Mouse (Mus musculus) olfactory bulb, adult 2 months (tissue): ENCODE measurements at regions not wholly inside any gene's neighbourhood (a gene's known extent, or its start where the extent isn't known, plus 50 kb on each side); places are given as distances from the start of the nearest gene placed in this dataset.

ENCODE experiments used
- H3K27ac ChIP-seq: fragments of 200-500 bp; 2 replicates; pipeline ENCODE4 v1.5.1; 2012; ENCODE audit warnings: low read depth, low read length; ENCODE audit not compliant: insufficient read depth
- H3K4me1 ChIP-seq: fragments of 200-500 bp; 2 replicates; pipeline ENCODE4 v1.6.1; 2012; ENCODE audit warnings: low read length; ENCODE audit not compliant: control insufficient read depth, insufficient read depth
- H3K4me3 ChIP-seq: fragments of 200-500 bp; 2 replicates; pipeline ENCODE4 v1.5.1; 2012; ENCODE audit warnings: mild to moderate bottlenecking, low read depth, low read length, moderate library complexity; ENCODE audit not compliant: insufficient read depth
- CTCF ChIP-seq: fragments of 200-500 bp; IDR thresholded peaks from 2 replicates; pipeline ENCODE4 v1.5.1; 2012; ENCODE audit warnings: low read depth, mild to moderate bottlenecking, low read length, moderate library complexity; ENCODE audit not compliant: insufficient read depth
- POLR2A ChIP-seq: fragments of 200-500 bp; IDR thresholded peaks from 2 replicates; pipeline ENCODE4 v1.6.1; 2012; ENCODE audit warnings: mild to moderate bottlenecking, low read depth, low read length, moderate library complexity; ENCODE audit not compliant: insufficient read depth
- WGBS: fragments of 180-500 bp; shearing (Covaris S2); methylation state at CpG from one replicate; pipeline ENCODE4 v1.1.7; 2018; 5-methylcytosine and 5-hydroxymethylcytosine counted together

GRCm38 (mm10) chr6:93623541-93623940 is 660.2 kb downstream of the Magi1 start:
- Histone ChIP-seq H3K4me3 (no peak overlapping the region), H3K4me1 (no peaks in the 10 kb centered on the region), H3K27ac (no peak overlapping the region)
- WGBS = 84% methylated on average over 5 of the region's 5 CpGs
- TF ChIP-seq CTCF (no peak), POLR2A (no peak)

GRCm38 (mm10) chr6:93616926-93617325 is 666.8 kb downstream of the Magi1 start:
- no peak for TF ChIP-seq POLR2A
- TF ChIP-seq CTCF = no peak
- no peaks in the 10 kb centered on the region for H3K4me1 ChIP-seq
- no peak overlapping the region for H3K27ac ChIP-seq
- H3K4me3 ChIP-seq = no peak overlapping the region

GRCm38 (mm10) chr6:93600376-93600775 is 657.1 kb upstream of the Adamts9 start:
- no peak overlapping the region for H3K27ac ChIP-seq
- H3K4me3 ChIP-seq = no peak overlapping the region
- 98% methylated on average over 2 of the region's 2 CpGs for WGBS
- no peak for TF ChIP-seq CTCF
- H3K4me1 ChIP-seq = no peaks in the 10 kb centered on the region

DNA sequence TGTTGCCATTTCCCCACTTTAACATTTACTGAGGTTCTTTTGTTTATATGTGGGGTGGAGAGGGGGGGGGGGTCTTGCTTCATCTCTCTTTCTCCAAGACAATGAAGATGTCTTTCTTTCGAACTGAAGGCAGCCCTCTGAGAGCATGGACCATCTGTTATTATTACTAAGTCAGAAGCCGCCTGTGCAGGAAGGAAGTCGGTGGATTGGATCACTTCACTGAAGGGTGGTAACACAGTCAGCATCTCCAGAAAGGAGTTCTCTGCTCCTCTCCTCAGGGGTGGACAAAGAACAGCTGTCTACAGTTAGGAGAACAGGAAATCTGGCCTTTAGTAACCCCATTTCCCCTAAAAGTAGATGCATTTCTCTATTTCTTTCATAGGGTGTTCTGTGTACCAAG is 656.1 kb upstream of the Adamts9 start:
- WGBS = 66% methylated on average over 3 of the region's 3 CpGs
- H3K4me1 ChIP-seq = no peaks in the 10 kb centered on the region
- TF ChIP-seq POLR2A (no peak), CTCF (no peak)
- H3K27ac ChIP-seq = no peak overlapping the region
- H3K4me3 ChIP-seq = no peak overlapping the region

GRCm38 (mm10) chr6:93589935-93590334 is 646.6 kb upstream of the Adamts9 start:
- H3K27ac ChIP-seq = no peak overlapping the region
- no peak for TF ChIP-seq POLR2A
- TF ChIP-seq CTCF = no peak
- 90% methylated on average over 2 of the region's 2 CpGs for WGBS
- H3K4me1 ChIP-seq = no peaks in the 10 kb centered on the region
- H3K4me3 ChIP-seq = no peak overlapping the region

- 98% methylated on average over 2 of the region's 2 CpGs for WGBS
- H3K4me3 ChIP-seq = no peak overlapping the region
- no peak for TF ChIP-seq CTCF
- TF ChIP-seq POLR2A = no peak
- H3K27ac ChIP-seq = no peak overlapping the region
- H3K4me1 ChIP-seq = no peaks in the 10 kb centered on the region
These were observed 643.6 kb upstream of the Adamts9 start for GRCm38 (mm10) chr6:93586871-93587270.

GRCm38 (mm10) chr6:93581141-93581540 is 637.8 kb upstream of the Adamts9 start:
- 92% methylated on average over 7 of the region's 7 CpGs for WGBS
- Histone ChIP-seq H3K4me3 (no peak overlapping the region), H3K4me1 (no peaks in the 10 kb centered on the region), H3K27ac (no peak overlapping the region)
- TF ChIP-seq CTCF = no peak
- TF ChIP-seq POLR2A = no peak

DNA sequence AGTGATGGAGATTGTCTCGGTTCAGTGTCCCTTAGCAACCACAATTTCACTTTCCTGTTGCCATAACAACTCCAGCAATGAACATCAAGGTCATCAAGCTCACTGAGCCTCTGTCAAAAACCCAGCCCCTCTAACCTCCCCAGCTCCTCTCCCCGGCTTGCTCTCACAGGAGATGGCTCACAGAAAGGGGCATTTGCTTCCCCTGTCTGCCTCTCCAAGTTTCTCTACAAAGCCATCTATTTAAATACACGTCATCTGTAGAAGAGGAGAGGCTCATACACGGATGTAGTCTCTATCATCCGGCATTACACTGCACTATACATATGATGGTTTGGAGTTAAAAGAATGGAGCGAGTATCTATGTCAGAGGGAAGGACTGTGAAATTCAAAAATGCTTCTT is 637.4 kb upstream of the Adamts9 start:
- Histone ChIP-seq H3K27ac (no peak overlapping the region), H3K4me3 (no peak overlapping the region), H3K4me1 (no peaks in the 10 kb centered on the region)
- WGBS = 76% methylated on average over 6 of the region's 6 CpGs
- no peak for TF ChIP-seq POLR2A
- no peak for TF ChIP-seq CTCF

DNA sequence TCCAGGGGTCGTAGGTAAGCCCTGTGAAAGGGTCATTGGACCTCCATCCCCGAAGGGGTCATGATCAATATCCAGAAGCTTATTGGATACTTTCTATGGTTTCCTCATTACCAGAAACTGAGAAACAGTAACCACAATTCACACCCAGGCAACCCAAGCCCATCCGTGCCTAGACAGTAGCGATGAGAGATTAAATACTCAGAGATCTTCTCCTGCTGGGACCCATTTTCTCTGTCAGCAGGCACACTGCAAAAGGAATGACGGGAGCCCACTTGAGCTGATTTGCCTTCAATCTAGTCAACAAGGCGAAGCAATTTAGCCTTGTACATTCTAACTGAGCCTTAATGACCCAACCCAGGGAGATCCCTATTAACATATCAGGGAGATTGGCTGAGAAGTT is 632.0 kb upstream of the Adamts9 start:
- H3K4me1 ChIP-seq = no peaks in the 10 kb centered on the region
- no peak overlapping the region for H3K4me3 ChIP-seq
- H3K27ac ChIP-seq = no peak overlapping the region
- TF ChIP-seq POLR2A (no peak), CTCF (no peak)
- WGBS = 85% methylated on average over 6 of the region's 6 CpGs
